ENCODE assay signal across 8 mouse cellular contexts in genomic region chr4:115838696-115839641, GRCm38 (mm10). TPM values are rescaled to one million over a fixed set of nuclear protein-coding genes. Genes with fewer than 3 reads are reported as not detected.
DNase-seq lines count a peak whose midpoint lies in the region; ATAC-seq and TF ChIP-seq lines count a peak whose summit lies in the region.

TSS of gene Mknk1 (plus strand) at chr4:115839198.

- H3K27ac ChIP-seq in gastrocnemius, adult 2 months = peak within 1 kb of the TSS; percentile 93
- peak within 1 kb of the TSS; percentile 41; the same call in 1 of the 2 replicates for H3K27ac ChIP-seq in hindbrain, postnatal 0 days
- H3K27ac ChIP-seq in left cerebral cortex, adult 2 months = peak within 1 kb of the TSS; percentile 77

- peak within 1 kb of the TSS; percentile 76 for H3K4me3 ChIP-seq in gastrocnemius, adult 2 months
- peak within 1 kb of the TSS; percentile 55 for H3K4me3 ChIP-seq in hindbrain, postnatal 0 days (ENCODE audit: low read length)
- peak within 1 kb of the TSS; percentile 71 for H3K4me3 ChIP-seq in left cerebral cortex, adult 2 months

- H3K4me2 ChIP-seq in hindbrain, postnatal 0 days (ENCODE audit: low read depth, low read length) = peak within 1 kb of the TSS; percentile 71

- no peaks in the 10 kb centered on the region for H3K27me3 ChIP-seq in hindbrain, postnatal 0 days (ENCODE audit: insufficient read depth, low read length)

- no peaks in the 10 kb centered on the region for H3K9me3 ChIP-seq in hindbrain, postnatal 0 days (ENCODE audit: low read length)

- peak; percentile 97 for ATAC-seq in hindbrain, postnatal 0 days
- ATAC-seq in megakaryocyte, adult 5-6 weeks (ENCODE audit: poor library complexity, severe bottlenecking) = peak; percentile 88

- no peaks in the 10 kb centered on the region for H3K36me3 ChIP-seq in hindbrain, postnatal 0 days (ENCODE audit: insufficient read depth, low read length)

- no peaks in the 10 kb centered on the region; the same call in 1 of the 2 replicates for H3K4me1 ChIP-seq in hindbrain, postnatal 0 days (ENCODE audit: insufficient read depth, low read length)

- peak within 1 kb of the TSS; percentile 45 for H3K9ac ChIP-seq in hindbrain, postnatal 0 days (replicated peaks; ENCODE audit: low read length)

- 2% methylated on average over 51 of the region's 51 CpGs for WGBS in hindbrain, postnatal 0 days

- DNase-seq in WW6 (ENCODE audit: low read depth, low spot score) = peak; percentile 84
- peak; percentile 73 to 83 for DNase-seq in cerebellum, postnatal 4 days (ENCODE audit: low spot score in 2 of 2)
- DNase-seq in gastrocnemius, adult 2 months = peak; percentile 96
- DNase-seq in hindbrain, postnatal 0 days (ENCODE audit: low spot score) = peak; percentile 97
- DNase-seq in left cerebral cortex, adult 2 months (ENCODE audit: extremely low spot score in 1 of 2, low spot score in 2 of 2) = peak; percentile 88 to 91
- peak; percentile 89 to 92 for DNase-seq in right cerebral cortex, adult 2 months (ENCODE audit: low spot score in 2 of 2)
- peak; percentile 93 for DNase-seq in urinary bladder, postnatal 14 days (ENCODE audit: low spot score)

- TF ChIP-seq CTCF in gastrocnemius, adult 2 months (IDR thresholded peaks at IDR 0.05) = no peak; the same call in 1 of the 2 replicates
- peak; percentile 34; the same call in 1 of the 2 replicates for TF ChIP-seq CTCF in hindbrain, postnatal 0 days (IDR thresholded peaks at IDR 0.05; ENCODE audit: low read depth)
- TF ChIP-seq CTCF in left cerebral cortex, adult 2 months (IDR thresholded peaks at IDR 0.05) = peak; percentile 13

- intact Hi-C loops in gastrocnemius, adult 2 months (cut with DNase I) = loop anchor here (5.0 kb wide), 1 partner anchor 102 kb away; the partner anchor contains the start of gene Efcab14
- intact Hi-C loops in left cerebral cortex, adult 2 months (cut with DNase I) = loop anchor here (2.0 kb wide), 1 partner anchor 54 kb away; the partner anchor contains the start of gene Atpaf1

RNA-seq across cellular contexts. Expression of gene Mknk1, which starts in this region (rescaled TPM):
- 10 to 100 TPM; 24.4 to 28.0 TPM for total RNA-seq in gastrocnemius, adult 2 months (2021)
- 18.4 and 23.2 TPM in 2 replicates for total RNA-seq in hindbrain, postnatal 0 days (2014; rRNA removed)
- polyA plus RNA-seq in hindbrain, postnatal 0 days (2015; fragmentation: Nextera tagmentation; extraction: Ambion mirVana) = 22.0 and 24.5 TPM in 2 replicates
- 10 to 100 TPM; 37.6 to 38.7 TPM for total RNA-seq in left cerebral cortex, adult 2 months (2021)
- 45.8 and 48.6 TPM in 2 replicates for total RNA-seq in megakaryocyte, adult 5-6 weeks (2015)
- 103 and 116 TPM in 2 replicates for total RNA-seq in megakaryocyte, adult 5-6 weeks (2017)

Comparison
In these comparisons a context has a peak if more than half of its experiments do, and no peak if none do; other contexts are left out.
1. Peak in every context shown above with its lines: DNase-seq, ATAC-seq, H3K4me3 ChIP-seq and H3K27ac ChIP-seq.
2. H3K27ac ChIP-seq: peak in every context shown above with its lines; median percentile 93 in gastrocnemius, adult 2 months; 77 in left cerebral cortex, adult 2 months; 41 in hindbrain, postnatal 0 days.